Mouse (Mus musculus) heart, embryonic 12.5 days (tissue): ENCODE results near the gene Reep1. TPM values are rescaled to one million over a fixed set of nuclear protein-coding genes. Genes with fewer than 3 reads are reported as not detected.

ENCODE experiments used
- ATAC-seq: fragments of 200-750 bp; cut with Nextera tagmentation; 2 replicates; pipeline ENCODE4 v1.8.0; 2017; ENCODE audit warnings: moderate TSS enrichment, moderate library complexity; ENCODE audit not compliant: insufficient number of reproducible peaks, low FRiP score
- H3K27ac ChIP-seq: fragments of 300-500 bp; sonication (generic); 2 replicates; pipeline ENCODE4 v1.5.1; 2016; ENCODE audit warnings: mild to moderate bottlenecking, moderate library complexity; ENCODE audit not compliant: poor library complexity, severe bottlenecking
- H3K27me3 ChIP-seq: fragments of 300-500 bp; sonication (generic); replicated peaks from 2 replicates; pipeline ENCODE4 v1.6.1; 2016; ENCODE audit warnings: mild to moderate bottlenecking, moderate library complexity
- H3K36me3 ChIP-seq: fragments of 300-500 bp; sonication (generic); 2 replicates; pipeline ENCODE4 v1.6.1; 2016; ENCODE audit warnings: mild to moderate bottlenecking, moderate library complexity
- H3K4me1 ChIP-seq: fragments of 300-500 bp; sonication (generic); replicated peaks from 2 replicates; pipeline ENCODE4 v1.6.1; 2016; ENCODE audit warnings: mild to moderate bottlenecking
- H3K4me2 ChIP-seq: fragments of 300-500 bp; sonication (generic); 2 replicates; pipeline ENCODE4 v1.6.1; 2016; ENCODE audit warnings: mild to moderate bottlenecking, moderate library complexity
- H3K4me3 ChIP-seq: fragments of 300-500 bp; sonication (generic); 2 replicates; pipeline ENCODE4 v1.5.1; 2016; ENCODE audit warnings: mild to moderate bottlenecking
- H3K9ac ChIP-seq: fragments of 300-500 bp; sonication (generic); 2 replicates; pipeline ENCODE4 v1.6.1; 2016; ENCODE audit warnings: mild to moderate bottlenecking, moderate library complexity
- H3K9me3 ChIP-seq: fragments of 300-500 bp; sonication (generic); replicated peaks from 2 replicates; pipeline ENCODE4 v1.6.1; 2016; ENCODE audit warnings: mild to moderate bottlenecking, moderate library complexity
- WGBS: fragments of 180-500 bp; shearing (Covaris S2); methylation state at CpG from one replicate; pipeline ENCODE4 v1.1.7; 2016; 5-methylcytosine and 5-hydroxymethylcytosine counted together
- polyA plus RNA-seq: library from polyadenylated mRNA; unstranded; fragments of >200 nt; fragmentation: Nextera tagmentation; extraction: Ambion mirVana; gene quantifications from 2 replicates; pipeline ENCODE4 v1.2.1, GENCODE M21; 2016

The Reep1 gene
- polyA plus RNA-seq, 1 experiment from 2014 or later, result 22.3 TPM

- no peak overlapping the region for H3K9ac ChIP-seq
- ATAC-seq, result no peak
- H3K27me3 ChIP-seq, result no peaks in the 10 kb centered on the region
- 90% methylated on average over 7 of the region's 7 CpGs for WGBS
- peaks cover 4% of the 10 kb centered on the region; the same call in 1 of the 2 replicates for H3K9me3 ChIP-seq
- H3K4me1 ChIP-seq, result no peaks in the 10 kb centered on the region
- H3K27ac ChIP-seq, result no peak overlapping the region
- peaks cover 31% of the 10 kb centered on the region for H3K36me3 ChIP-seq
- H3K4me2 ChIP-seq, result no peak overlapping the region
- no peak overlapping the region for H3K4me3 ChIP-seq
These were observed 73.1 kb downstream of the Reep1 start for GRCm38 (mm10) chr6:71780431-71780830.

- Histone ChIP-seq H3K36me3 (peaks cover 29% of the 10 kb centered on the region), H3K4me2 (no peak overlapping the region), H3K9me3 (peaks cover 4% of the 10 kb centered on the region; the same call in 1 of the 2 replicates), H3K9ac (no peak overlapping the region), H3K27ac (no peak overlapping the region), H3K27me3 (no peaks in the 10 kb centered on the region), H3K4me1 (peaks cover 3% of the 10 kb centered on the region; the same call in 1 of the 2 replicates), H3K4me3 (no peak overlapping the region)
- no peak for ATAC-seq
- WGBS, result 89% methylated on average over 5 of the region's 5 CpGs
These were observed 75.8 kb downstream of the Reep1 start for GRCm38 (mm10) chr6:71783165-71783564.

GRCm38 (mm10) chr6:71788348-71788747 is 81.0 kb downstream of the Reep1 start:
- Histone ChIP-seq H3K9ac (no peak overlapping the region), H3K27ac (peak overlapping the region; percentile 42)

GRCm38 (mm10) chr6:71791771-71792170 is 84.4 kb downstream of the Reep1 start:
- peaks cover 8% of the 10 kb centered on the region; the same call in 1 of the 2 replicates for H3K36me3 ChIP-seq

More at GRCm38 (mm10) chr6:71788348-71788747, 81.0 kb downstream of the Reep1 start:
- Histone ChIP-seq H3K36me3 (peaks cover 12% of the 10 kb centered on the region), H3K27me3 (no peaks in the 10 kb centered on the region), H3K4me1 (peaks cover 10% of the 10 kb centered on the region; the same call in 1 of the 2 replicates), H3K9me3 (peaks cover 4% of the 10 kb centered on the region; the same call in 1 of the 2 replicates), H3K4me2 (peak overlapping the region; percentile 3; the same call in 1 of the 2 replicates), H3K4me3 (no peak overlapping the region)
- peak; percentile 63 for ATAC-seq
- 36% methylated on average over 9 of the region's 9 CpGs for WGBS

GRCm38 (mm10) chr6:71799391-71799790 is 92.0 kb downstream of the Reep1 start:
- ATAC-seq, result no peak
- WGBS, result 66% methylated on average over 3 of the region's 3 CpGs
- no peak overlapping the region for H3K27ac ChIP-seq
- peaks cover 18% of the 10 kb centered on the region; the same call in 1 of the 2 replicates for H3K4me1 ChIP-seq
- H3K27me3 ChIP-seq, result no peaks in the 10 kb centered on the region
- H3K4me2 ChIP-seq, result no peak overlapping the region
- no peaks in the 10 kb centered on the region for H3K9me3 ChIP-seq
- H3K36me3 ChIP-seq, result peaks cover 13% of the 10 kb centered on the region; the same call in 1 of the 2 replicates
- no peak overlapping the region for H3K9ac ChIP-seq
- H3K4me3 ChIP-seq, result no peak overlapping the region

More at GRCm38 (mm10) chr6:71791771-71792170, 84.4 kb downstream of the Reep1 start:
- H3K27me3 ChIP-seq, result no peaks in the 10 kb centered on the region
- no peak overlapping the region for H3K27ac ChIP-seq
- peaks cover 10% of the 10 kb centered on the region; the same call in 1 of the 2 replicates for H3K4me1 ChIP-seq
- no peaks in the 10 kb centered on the region for H3K9me3 ChIP-seq
- 82% methylated on average over 6 of the region's 6 CpGs for WGBS
- no peak overlapping the region for H3K4me3 ChIP-seq
- no peak overlapping the region for H3K4me2 ChIP-seq
- no peak for ATAC-seq
- no peak overlapping the region for H3K9ac ChIP-seq

GRCm38 (mm10) chr6:71801011-71801713 is 93.8 kb downstream of the Reep1 start:
- Histone ChIP-seq H3K9ac (no peak overlapping the region), H3K4me1 (peaks cover 32% of the 10 kb centered on the region), H3K36me3 (peaks cover 8% of the 10 kb centered on the region; the same call in 1 of the 2 replicates), H3K4me3 (no peak overlapping the region), H3K27ac (no peak overlapping the region), H3K9me3 (no peaks in the 10 kb centered on the region), H3K4me2 (no peak overlapping the region), H3K27me3 (no peaks in the 10 kb centered on the region)
- WGBS, result 45% methylated on average over 7 of the region's 7 CpGs
- ATAC-seq, result peak; percentile 27; the same call in 1 of the 2 replicates

- peaks cover 32% of the 10 kb centered on the region for H3K4me1 ChIP-seq
These were observed 94.3 kb downstream of the Reep1 start for GRCm38 (mm10) chr6:71801714-71802094.

GRCm38 (mm10) chr6:71803609-71804008 is 96.2 kb downstream of the Reep1 start:
- Histone ChIP-seq H3K4me1 (peaks cover 32% of the 10 kb centered on the region), H3K9me3 (no peaks in the 10 kb centered on the region), H3K27ac (peak overlapping the region; percentile 27; the same call in 1 of the 2 replicates), H3K4me2 (no peak overlapping the region), H3K4me3 (no peak overlapping the region), H3K36me3 (peaks cover under 1% of the 10 kb centered on the region; the same call in 1 of the 2 replicates), H3K9ac (no peak overlapping the region), H3K27me3 (no peaks in the 10 kb centered on the region)
- ATAC-seq, result no peak
- WGBS, result 82% methylated on average over 1 of the region's 1 CpGs

More at GRCm38 (mm10) chr6:71801714-71802094, 94.3 kb downstream of the Reep1 start:
- no peaks in the 10 kb centered on the region for H3K9me3 ChIP-seq
- H3K36me3 ChIP-seq, result peaks cover 6% of the 10 kb centered on the region; the same call in 1 of the 2 replicates
- no peak overlapping the region for H3K4me2 ChIP-seq
- H3K27me3 ChIP-seq, result no peaks in the 10 kb centered on the region
- no peak overlapping the region for H3K9ac ChIP-seq
- H3K4me3 ChIP-seq, result no peak overlapping the region
- 69% methylated on average over 10 of the region's 10 CpGs for WGBS
- no peak for ATAC-seq
- no peak overlapping the region for H3K27ac ChIP-seq

GRCm38 (mm10) chr6:71804061-71804829 is 96.9 kb downstream of the Reep1 start:
- peak overlapping the region; percentile 44 for H3K4me2 ChIP-seq
- H3K27ac ChIP-seq, result peak overlapping the region; percentile 74
- no peaks in the 10 kb centered on the region for H3K27me3 ChIP-seq
- H3K9ac ChIP-seq, result no peak overlapping the region
- 10% methylated on average over 12 of the region's 12 CpGs for WGBS
- H3K9me3 ChIP-seq, result no peaks in the 10 kb centered on the region
- peaks cover 5% of the 10 kb centered on the region; the same call in 1 of the 2 replicates for H3K36me3 ChIP-seq
- peak; percentile 69 for ATAC-seq
- peaks cover 34% of the 10 kb centered on the region for H3K4me1 ChIP-seq
- H3K4me3 ChIP-seq, result no peak overlapping the region

GRCm38 (mm10) chr6:71806713-71807112 is 99.4 kb downstream of the Reep1 start:
- H3K4me2 ChIP-seq, result no peak overlapping the region
- no peak for ATAC-seq
- 63% methylated on average over 1 of the region's 1 CpGs for WGBS
- no peaks in the 10 kb centered on the region for H3K9me3 ChIP-seq
- H3K27me3 ChIP-seq, result no peaks in the 10 kb centered on the region
- H3K4me1 ChIP-seq, result peaks cover 24% of the 10 kb centered on the region
- H3K9ac ChIP-seq, result no peak overlapping the region
- no peak overlapping the region for H3K4me3 ChIP-seq
- no peak overlapping the region for H3K27ac ChIP-seq
- peaks cover 21% of the 10 kb centered on the region for H3K36me3 ChIP-seq

- Histone ChIP-seq H3K4me2 (no peak overlapping the region), H3K27me3 (no peaks in the 10 kb centered on the region), H3K36me3 (peaks cover 43% of the 10 kb centered on the region), H3K27ac (no peak overlapping the region), H3K9ac (no peak overlapping the region), H3K4me3 (no peak overlapping the region), H3K9me3 (no peaks in the 10 kb centered on the region), H3K4me1 (peaks cover 13% of the 10 kb centered on the region)
- ATAC-seq, result no peak
- 92% methylated on average over 9 of the region's 9 CpGs for WGBS
These were observed 102.5 kb downstream of the Reep1 start for GRCm38 (mm10) chr6:71809890-71810289.
